ENCODE assay signal across 14 mouse cellular contexts in the genomic region with DNA sequence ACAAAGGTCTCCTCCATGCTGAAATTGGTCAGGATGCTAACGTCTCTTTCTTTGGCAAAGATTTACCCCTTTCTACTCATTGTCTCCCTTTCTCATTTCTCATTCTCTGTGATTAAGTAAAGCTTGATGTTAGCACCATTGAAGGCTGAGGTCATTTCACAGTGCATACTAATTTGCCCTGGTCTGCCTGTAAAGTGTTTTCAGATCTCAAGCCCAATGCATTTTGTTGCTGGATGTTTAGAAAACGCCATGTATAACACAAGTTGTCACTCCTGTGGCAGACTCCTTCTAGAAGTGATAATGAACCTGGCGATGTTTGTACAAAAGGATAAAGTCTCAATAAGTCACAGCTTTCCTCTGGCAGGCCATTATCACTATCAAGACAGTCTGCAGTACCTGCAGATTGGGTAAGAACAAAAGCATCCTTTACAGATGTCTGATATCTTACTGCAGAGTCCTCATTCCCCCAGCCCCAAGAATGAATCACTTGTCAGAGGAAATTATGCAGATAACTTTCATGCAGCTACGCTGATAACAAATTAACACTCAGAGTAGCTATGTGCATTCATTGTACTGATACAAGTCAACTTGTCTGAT.
"Had no signal": no experiment of that assay in that cellular context is flagged by ENCODE, and none has a peak within 500 bp of the region (broad histone marks: within the 10 kb centered on the region; RNA-seq: fewer than 3 reads in every experiment).

No protein-coding gene starts in this region.

- H3K4me1 ChIP-seq: liver, embryonic 13.5 days; stomach, embryonic 15.5 days had no signal

- H3K9me3 ChIP-seq: liver, embryonic 13.5 days; midbrain, embryonic 13.5 days; stomach, embryonic 15.5 days had no signal

- H3K4me2 ChIP-seq: liver, embryonic 13.5 days; midbrain, embryonic 13.5 days; stomach, embryonic 15.5 days had no signal

- ATAC-seq: intestine, postnatal 0 days; midbrain, embryonic 13.5 days had no signal

- H3K9ac ChIP-seq: liver, embryonic 13.5 days; midbrain, embryonic 13.5 days; stomach, embryonic 15.5 days had no signal

- H3K27me3 ChIP-seq: liver, embryonic 13.5 days; midbrain, embryonic 13.5 days; stomach, embryonic 15.5 days had no signal

- H3K27ac ChIP-seq: kidney, postnatal 0 days; left cerebral cortex, adult 2 months; liver, embryonic 13.5 days; macrophage; midbrain, embryonic 13.5 days; stomach, embryonic 15.5 days had no signal

- H3K4me3 ChIP-seq: left cerebral cortex, adult 2 months; liver, embryonic 13.5 days; midbrain, embryonic 13.5 days; stomach, embryonic 15.5 days had no signal

- DNase-seq: kidney, adult 2 months; kidney, postnatal 25 days; layer of hippocampus, postnatal 36 days; liver, embryonic 13.5 days; lung, adult 2 months; right cerebral cortex, postnatal 25 days; spleen, adult 18-20 months; thymus, postnatal 25 days had no signal

- H3K36me3 ChIP-seq: liver, embryonic 13.5 days; midbrain, embryonic 13.5 days; stomach, embryonic 15.5 days had no signal
